Comparison of ENCODE assay signal across 9 mouse cellular contexts in genomic region chr9:51076300-51076978, GRCm38 (mm10). TPM values are rescaled to one million over a fixed set of nuclear protein-coding genes. Genes with fewer than 3 reads are reported as not detected.
A peak's percentile ranks its signal among the peaks of the same experiment; 100 is the strongest.
DNase-seq lines count a peak whose midpoint lies in the region; ATAC-seq and TF ChIP-seq lines count a peak whose summit lies in the region.
"Had no signal": no experiment of that assay in that cellular context is flagged by ENCODE, and none has a peak within 500 bp of the region (broad histone marks: within the 10 kb centered on the region; RNA-seq: fewer than 3 reads in every experiment).

No protein-coding gene starts in this region.

- H3K9ac ChIP-seq in hindbrain, embryonic 15.5 days, result peak overlapping the region; percentile 29; the same call in 1 of the 2 replicates
- peak overlapping the region; percentile 31 for H3K9ac ChIP-seq in liver, postnatal 0 days (replicated peaks)
- 0 out of 2 replicates have a peak overlapping the region, but pooled peaks have one; percentile 7 for H3K9ac ChIP-seq in neural tube, embryonic 14.5 days (replicated peaks; ENCODE audit: low read depth, low read length)

- no peak for TF ChIP-seq POLR2A in bone marrow macrophage, adult 2 months (IDR thresholded peaks at IDR 0.05; ENCODE audit: borderline replicate concordance, low read depth, low read length)

- intact Hi-C loops in left cerebral cortex, postnatal 10 days (cut with DNase I), result no loop called here

- no peak for TF ChIP-seq CTCF in bone marrow macrophage, adult 2 months (IDR thresholded peaks at IDR 0.05; ENCODE audit: low read depth, low read length)
- no peak for TF ChIP-seq CTCF in liver, postnatal 0 days (IDR thresholded peaks at IDR 0.05; ENCODE audit: low read depth)

- peak overlapping the region; percentile 69 for H3K4me3 ChIP-seq in bone marrow macrophage, adult 2 months (ENCODE audit: insufficient read depth, low read length)
- H3K4me3 ChIP-seq in forebrain, embryonic 10.5 days, result peak overlapping the region; percentile 60
- peak overlapping the region; percentile 34 for H3K4me3 ChIP-seq in hindbrain, embryonic 15.5 days
- peak overlapping the region; percentile 38 for H3K4me3 ChIP-seq in liver, postnatal 0 days (ENCODE audit: low read depth, low read length)
- peak overlapping the region; percentile 19 for H3K4me3 ChIP-seq in neural tube, embryonic 14.5 days (ENCODE audit: low read depth, low read length)

- 0 out of 2 replicates have a peak, but pooled peaks have one; percentile 23 for ATAC-seq in hindbrain, embryonic 15.5 days (ENCODE audit: low FRiP score, low read depth)
- peak; percentile 31; the same call in 1 of the 2 replicates for ATAC-seq in liver, postnatal 0 days
- peak; percentile 44; the same call in 1 of the 2 replicates for ATAC-seq in neural tube, embryonic 14.5 days (ENCODE audit: low read depth)

- H3K27me3 ChIP-seq in forebrain, embryonic 10.5 days (ENCODE audit: poor library complexity, severe bottlenecking), result peaks cover 11% of the 10 kb centered on the region
- peaks cover 12% of the 10 kb centered on the region; the same call in 1 of the 2 replicates for H3K27me3 ChIP-seq in hindbrain, embryonic 15.5 days
- no peaks in the 10 kb centered on the region for H3K27me3 ChIP-seq in liver, postnatal 0 days (ENCODE audit: insufficient read depth, low read length)
- no peaks in the 10 kb centered on the region for H3K27me3 ChIP-seq in neural tube, embryonic 14.5 days (ENCODE audit: control insufficient read depth, insufficient read depth, low read length)

- peak; percentile 34 for DNase-seq in adrenal gland, postnatal 14 days
- no peak for DNase-seq in adrenal gland, adult 18-20 months (ENCODE audit: low spot score in 2 of 2)
- peak; percentile 18 for DNase-seq in forebrain, embryonic 10.5 days (ENCODE audit: extremely low spot score, low spot score)
- peak; percentile 24 for DNase-seq in liver, postnatal 0 days
- no peak for DNase-seq in left cerebral cortex, postnatal 10 days (ENCODE audit: extremely low spot score in 1 of 2, low spot score in 2 of 2)

- no peak overlapping the region; the same call in 1 of the 2 replicates for H3K27ac ChIP-seq in bone marrow macrophage, adult 2 months (ENCODE audit: insufficient read depth, low read depth, low read length)
- peak overlapping the region; percentile 66 for H3K27ac ChIP-seq in forebrain, embryonic 10.5 days
- no peak overlapping the region for H3K27ac ChIP-seq in hindbrain, embryonic 15.5 days (replicated peaks)
- H3K27ac ChIP-seq in liver, postnatal 0 days (ENCODE audit: low read depth), result 0 out of 2 replicates have a peak overlapping the region, but pooled peaks have one; percentile 18
- no peak overlapping the region for H3K27ac ChIP-seq in neural tube, embryonic 14.5 days (ENCODE audit: low read depth, low read length)

- H3K9me3 ChIP-seq in forebrain, embryonic 10.5 days, result no peaks in the 10 kb centered on the region
- no peaks in the 10 kb centered on the region for H3K9me3 ChIP-seq in hindbrain, embryonic 15.5 days
- no peaks in the 10 kb centered on the region for H3K9me3 ChIP-seq in liver, postnatal 0 days (ENCODE audit: low read length)
- no peaks in the 10 kb centered on the region for H3K9me3 ChIP-seq in neural tube, embryonic 14.5 days (ENCODE audit: control insufficient read depth, low read length)

- H3K4me2 ChIP-seq in hindbrain, embryonic 15.5 days, result peak overlapping the region; percentile 56
- peak overlapping the region; percentile 74 for H3K4me2 ChIP-seq in liver, postnatal 0 days (ENCODE audit: low read depth, low read length)
- peak overlapping the region; percentile 60 for H3K4me2 ChIP-seq in neural tube, embryonic 14.5 days (ENCODE audit: low read depth, low read length)

- TF ChIP-seq EP300 in liver, postnatal 0 days (IDR thresholded peaks at IDR 0.05; ENCODE audit: low read depth), result no peak

- WGBS in forebrain, embryonic 10.5 days, result under 1% methylated on average over 17 of the region's 17 CpGs
- WGBS in hindbrain, embryonic 15.5 days, result under 1% methylated on average over 17 of the region's 17 CpGs
- under 1% methylated on average over 17 of the region's 17 CpGs for WGBS in liver, postnatal 0 days (ENCODE audit: insufficient replicate concordance)
- 0% methylated on average over 17 of the region's 17 CpGs for WGBS in neural tube, embryonic 14.5 days

- no peaks in the 10 kb centered on the region for H3K36me3 ChIP-seq in forebrain, embryonic 10.5 days (replicated peaks)
- no peaks in the 10 kb centered on the region for H3K36me3 ChIP-seq in hindbrain, embryonic 15.5 days
- no peaks in the 10 kb centered on the region for H3K36me3 ChIP-seq in liver, postnatal 0 days (replicated peaks; ENCODE audit: insufficient read depth, low read length)
- H3K36me3 ChIP-seq in neural tube, embryonic 14.5 days (ENCODE audit: control insufficient read depth, insufficient read depth, low read length), result no peaks in the 10 kb centered on the region

- H3K4me1 ChIP-seq in bone marrow macrophage, adult 2 months (ENCODE audit: control insufficient read depth, insufficient read depth, low read length), result peaks cover 8% of the 10 kb centered on the region
- H3K4me1 ChIP-seq in forebrain, embryonic 10.5 days, result peaks cover 21% of the 10 kb centered on the region
- peaks cover 12% of the 10 kb centered on the region for H3K4me1 ChIP-seq in hindbrain, embryonic 15.5 days (replicated peaks)
- peaks cover 9% of the 10 kb centered on the region for H3K4me1 ChIP-seq in liver, postnatal 0 days (ENCODE audit: insufficient read depth)
- H3K4me1 ChIP-seq in neural tube, embryonic 14.5 days (ENCODE audit: control insufficient read depth, insufficient read depth, low read length), result peaks cover 8% of the 10 kb centered on the region

RNA-seq across cellular contexts. Expression of gene Layn, which starts 0.5 kb away (rescaled TPM):
- total RNA-seq in adrenal gland, postnatal 14 days (2021), result 8.2 and 8.6 TPM in 2 replicates
- total RNA-seq in adrenal gland, adult 18-20 months (2021), result 1 to 10 TPM; 4.3 to 4.8 TPM
- polyA plus RNA-seq in bone marrow macrophage, adult 2 months (2012; ENCODE audit: insufficient read depth, insufficient read length, missing spikeins), result 4.5 and 6.7 TPM in 2 replicates
- polyA plus RNA-seq in forebrain, embryonic 10.5 days (2016; fragmentation: Nextera tagmentation; extraction: Ambion mirVana), result 1.4 and 2.0 TPM in 2 replicates
- polyA plus RNA-seq in hindbrain, embryonic 15.5 days (2015; fragmentation: Nextera tagmentation; extraction: Ambion mirVana), result 1.2 and 3.3 TPM in 2 replicates
- polyA plus RNA-seq in liver, postnatal 0 days (2015; fragmentation: Nextera tagmentation; extraction: Ambion mirVana), result 0.87 and 1.2 TPM in 2 replicates
- 2.2 and 4.1 TPM in 2 replicates for polyA plus RNA-seq in neural tube, embryonic 14.5 days (2014; fragmentation: Nextera tagmentation; extraction: Ambion mirVana)
- total RNA-seq in left cerebral cortex, postnatal 10 days (2021), result 10 to 100 TPM; 18.4 to 20.3 TPM

RNA-seq across cellular contexts. Expression of gene Btg4, which starts 15.7 kb away (rescaled TPM):
- total RNA-seq in adrenal gland, postnatal 14 days (2021), result not detected in 2 replicates
- not detected for total RNA-seq in adrenal gland, adult 18-20 months (2021)
- polyA plus RNA-seq in bone marrow macrophage, adult 2 months (2012; ENCODE audit: insufficient read depth, insufficient read length, missing spikeins), result not detected in 2 replicates
- not detected in 2 replicates for polyA plus RNA-seq in forebrain, embryonic 10.5 days (2016; fragmentation: Nextera tagmentation; extraction: Ambion mirVana)
- not detected in 2 replicates for polyA plus RNA-seq in hindbrain, embryonic 15.5 days (2015; fragmentation: Nextera tagmentation; extraction: Ambion mirVana)
- polyA plus RNA-seq in liver, postnatal 0 days (2015; fragmentation: Nextera tagmentation; extraction: Ambion mirVana), result not detected in 2 replicates
- polyA plus RNA-seq in neural tube, embryonic 14.5 days (2014; fragmentation: Nextera tagmentation; extraction: Ambion mirVana), result not detected in 2 replicates
- total RNA-seq in left cerebral cortex, postnatal 10 days (2021), result not detected
- total RNA-seq: left cerebral cortex, postnatal 25 days had no signal

RNA-seq across cellular contexts. Expression of gene 4833427G06Rik, which starts 25.4 kb away (rescaled TPM):
- total RNA-seq in adrenal gland, postnatal 14 days (2021), result not detected in 2 replicates
- total RNA-seq in adrenal gland, adult 18-20 months (2021), result not detected
- not detected in 2 replicates for polyA plus RNA-seq in bone marrow macrophage, adult 2 months (2012; ENCODE audit: insufficient read depth, insufficient read length, missing spikeins)
- polyA plus RNA-seq in forebrain, embryonic 10.5 days (2016; fragmentation: Nextera tagmentation; extraction: Ambion mirVana), result not detected in 2 replicates
- 0.77 and 1.2 TPM in 2 replicates for polyA plus RNA-seq in hindbrain, embryonic 15.5 days (2015; fragmentation: Nextera tagmentation; extraction: Ambion mirVana)
- polyA plus RNA-seq in liver, postnatal 0 days (2015; fragmentation: Nextera tagmentation; extraction: Ambion mirVana), result not detected in 2 replicates
- 0.21 and 0.28 TPM in 2 replicates for polyA plus RNA-seq in neural tube, embryonic 14.5 days (2014; fragmentation: Nextera tagmentation; extraction: Ambion mirVana)
- under 1 TPM in 1 of 2 experiments, not detected in 1; 0.49 TPM for total RNA-seq in left cerebral cortex, postnatal 10 days (2021)
- total RNA-seq: left cerebral cortex, postnatal 25 days had no signal

Comparison
In these comparisons a context has a peak if more than half of its experiments do, and no peak if none do; other contexts are left out.
1. DNase-seq: peak in adrenal gland, postnatal 14 days (single experiment), forebrain, embryonic 10.5 days (single experiment) and liver, postnatal 0 days (single experiment); none in adrenal gland, adult 18-20 months (0 of 2) and left cerebral cortex, postnatal 10 days (0 of 2).
2. H3K27ac ChIP-seq: peak in forebrain, embryonic 10.5 days (single experiment) and liver, postnatal 0 days (single experiment); none in bone marrow macrophage, adult 2 months (single experiment), hindbrain, embryonic 15.5 days (single experiment) and neural tube, embryonic 14.5 days (single experiment).
3. H3K4me3 ChIP-seq: peak in every context shown above with its lines; median percentile 69 in bone marrow macrophage, adult 2 months; 60 in forebrain, embryonic 10.5 days; 38 in liver, postnatal 0 days; 34 in hindbrain, embryonic 15.5 days; 19 in neural tube, embryonic 14.5 days.
4. Peak in every context shown above with its lines, with median percentiles within 50 percentile points of each other: ATAC-seq, H3K4me2 ChIP-seq and H3K9ac ChIP-seq.